Mouse (Mus musculus) embryonic facial prominence, embryonic 13.5 days (tissue): ENCODE results near the gene Tspan9. TPM values are rescaled to one million over a fixed set of nuclear protein-coding genes. Genes with fewer than 3 reads are reported as not detected.
A peak's percentile ranks its signal among the peaks of the same experiment; 100 is the strongest.

Source experiments
- ATAC-seq: fragments of 200-750 bp; cut with Nextera tagmentation; 2 replicates; pipeline ENCODE4 v1.8.0; 2017; ENCODE audit warnings: low read depth; ENCODE audit not compliant: insufficient number of reproducible peaks, insufficient read depth, low FRiP score, low TSS enrichment
- H3K27ac ChIP-seq: fragments of 300-500 bp; sonication (generic); 2 replicates; pipeline ENCODE4 v1.5.1; 2015; ENCODE audit warnings: moderate library complexity, mild to moderate bottlenecking, inconsistent platforms
- H3K27me3 ChIP-seq: fragments of 300-500 bp; sonication (generic); 2 replicates; pipeline ENCODE4 v1.6.1; 2015; ENCODE audit warnings: mild to moderate bottlenecking, inconsistent platforms
- H3K36me3 ChIP-seq: fragments of 300-500 bp; sonication (generic); 2 replicates; pipeline ENCODE4 v1.6.1; 2015; ENCODE audit warnings: mild to moderate bottlenecking, inconsistent platforms
- H3K4me1 ChIP-seq: fragments of 300-500 bp; sonication (generic); 2 replicates; pipeline ENCODE4 v1.6.1; 2015; ENCODE audit warnings: inconsistent platforms
- H3K4me2 ChIP-seq: fragments of 300-500 bp; sonication (generic); 2 replicates; pipeline ENCODE4 v1.6.1; 2015; ENCODE audit warnings: moderate library complexity, mild to moderate bottlenecking, inconsistent platforms
- H3K4me3 ChIP-seq: fragments of 300-500 bp; sonication (generic); 2 replicates; pipeline ENCODE4 v1.5.1; 2015; ENCODE audit warnings: mild to moderate bottlenecking, inconsistent platforms
- H3K9ac ChIP-seq: fragments of 300-500 bp; sonication (generic); 2 replicates; pipeline ENCODE4 v1.6.1; 2015; ENCODE audit warnings: mild to moderate bottlenecking, inconsistent platforms
- H3K9me3 ChIP-seq: fragments of 300-500 bp; sonication (generic); 2 replicates; pipeline ENCODE4 v1.6.1; 2016; ENCODE audit warnings: inconsistent platforms
- WGBS: fragments of 180-500 bp; shearing (Covaris S2); methylation state at CpG from one replicate; pipeline ENCODE4 v1.1.7; 2015; ENCODE audit warnings: mixed read lengths; 5-methylcytosine and 5-hydroxymethylcytosine counted together
- polyA plus RNA-seq: library from polyadenylated mRNA; unstranded; fragments of >200 nt; fragmentation: Nextera tagmentation; extraction: Ambion mirVana; gene quantifications from 2 replicates; pipeline ENCODE4 v1.2.1, GENCODE M21; 2015

Gene Tspan9
- polyA plus RNA-seq, 1 experiment from 2014 or later, result 116 TPM

DNA sequence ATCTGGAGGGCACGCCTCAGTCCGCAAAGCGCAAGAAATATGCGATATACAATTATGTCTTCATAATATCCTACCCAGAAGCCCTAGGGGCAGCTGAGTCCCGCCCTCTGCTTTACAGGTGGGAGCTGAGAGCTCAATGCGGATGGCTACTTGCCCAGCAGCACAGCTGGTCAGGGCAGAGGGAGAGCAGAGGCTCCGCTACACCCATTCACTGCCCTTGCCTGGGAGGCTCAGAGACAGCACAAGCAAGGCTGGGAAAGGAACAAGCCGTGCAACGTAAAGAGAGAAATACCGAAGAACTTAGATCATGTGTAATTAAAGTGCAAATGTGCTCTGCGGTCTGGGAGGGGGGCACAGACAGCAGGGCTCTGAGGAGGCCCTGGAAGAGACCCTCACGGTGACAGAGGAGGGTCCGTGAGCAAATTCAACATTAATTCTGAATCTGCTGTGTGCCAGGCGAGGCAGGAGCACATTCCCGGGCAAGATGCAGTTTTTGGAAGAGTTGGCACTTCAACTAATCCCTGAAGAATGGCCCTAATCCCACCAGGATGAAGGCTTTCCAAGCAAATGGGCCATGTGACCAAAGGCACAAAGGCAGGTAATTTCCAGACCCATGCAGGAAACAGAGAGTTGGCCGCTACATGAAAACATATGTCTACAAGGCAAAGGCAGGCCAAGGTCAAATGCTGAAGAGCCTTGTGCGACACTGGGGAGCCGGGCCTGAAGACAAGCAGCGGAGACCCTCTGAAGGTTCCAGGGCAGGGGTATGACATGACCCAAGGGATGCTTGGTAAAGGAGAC lies 73.1 kb downstream of the Tspan9 start:
- Histone ChIP-seq H3K27ac (peak overlapping the region; percentile 62), H3K4me2 (no peak overlapping the region), H3K4me3 (no peak overlapping the region), H3K36me3 (0 out of 2 replicates have a peak, but pooled peaks cover 6% of the 10 kb centered on the region), H3K9ac (no peak overlapping the region), H3K4me1 (peaks cover 52% of the 10 kb centered on the region), H3K9me3 (no peaks in the 10 kb centered on the region), H3K27me3 (no peaks in the 10 kb centered on the region)
- WGBS, result 59% methylated on average over 19 of the region's 19 CpGs
- ATAC-seq, result no peak

DNA sequence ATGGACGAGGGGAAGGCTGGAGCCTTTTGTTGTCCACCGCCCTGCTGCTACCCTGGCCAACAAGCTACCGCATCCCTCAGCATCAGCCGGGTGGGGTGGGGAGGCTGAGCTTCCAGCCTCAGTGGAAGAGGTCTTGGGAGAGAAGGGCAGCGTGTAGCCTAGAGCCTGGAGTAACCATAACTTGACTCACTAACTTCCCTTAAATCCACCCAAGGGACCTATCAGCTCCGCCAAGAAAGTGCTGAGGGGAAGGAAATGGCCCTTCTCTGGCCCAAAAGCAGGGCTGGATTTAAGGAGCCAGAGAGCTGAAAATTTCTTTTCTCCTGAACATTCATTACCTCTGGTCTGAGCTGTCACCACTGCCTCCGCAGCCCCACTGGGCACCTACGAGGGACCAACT lies 75.2 kb downstream of the Tspan9 start:
- Histone ChIP-seq H3K9ac (no peak overlapping the region), H3K27ac (no peak overlapping the region), H3K27me3 (no peaks in the 10 kb centered on the region), H3K9me3 (no peaks in the 10 kb centered on the region), H3K4me3 (no peak overlapping the region), H3K4me2 (no peak overlapping the region), H3K4me1 (peaks cover 45% of the 10 kb centered on the region), H3K36me3 (peaks cover 2% of the 10 kb centered on the region; the same call in 1 of the 2 replicates)
- 85% methylated on average over 8 of the region's 8 CpGs for WGBS
- no peak for ATAC-seq

DNA sequence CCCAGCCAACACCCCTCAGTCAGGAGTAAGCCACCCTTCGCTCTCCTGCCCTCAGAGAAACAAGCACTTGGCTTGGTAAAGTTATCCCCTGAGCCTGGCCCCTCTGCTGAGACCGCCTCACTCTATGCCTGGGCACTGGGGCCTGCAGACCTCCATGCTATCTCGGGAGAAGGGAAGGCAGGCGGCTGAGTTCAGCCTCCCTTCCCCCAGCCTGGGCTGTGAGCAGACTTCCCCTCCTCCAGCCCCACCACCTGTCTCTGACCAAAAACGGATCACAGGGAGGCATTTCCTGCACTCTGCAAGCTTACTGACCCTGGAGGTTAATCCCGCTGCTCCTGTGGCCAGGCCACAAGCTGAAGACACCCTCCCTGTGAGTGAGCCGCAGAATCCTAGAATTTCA lies 77.4 kb downstream of the Tspan9 start:
- Histone ChIP-seq H3K27me3 (no peaks in the 10 kb centered on the region), H3K4me2 (peak overlapping the region; percentile 2; the same call in 1 of the 2 replicates), H3K4me1 (peaks cover 45% of the 10 kb centered on the region), H3K9me3 (no peaks in the 10 kb centered on the region), H3K4me3 (no peak overlapping the region), H3K9ac (peak overlapping the region; percentile 36; the same call in 1 of the 2 replicates), H3K27ac (peak overlapping the region; percentile 75), H3K36me3 (peaks cover 15% of the 10 kb centered on the region; the same call in 1 of the 2 replicates)
- 24% methylated on average over 7 of the region's 7 CpGs for WGBS
- no peak for ATAC-seq

DNA sequence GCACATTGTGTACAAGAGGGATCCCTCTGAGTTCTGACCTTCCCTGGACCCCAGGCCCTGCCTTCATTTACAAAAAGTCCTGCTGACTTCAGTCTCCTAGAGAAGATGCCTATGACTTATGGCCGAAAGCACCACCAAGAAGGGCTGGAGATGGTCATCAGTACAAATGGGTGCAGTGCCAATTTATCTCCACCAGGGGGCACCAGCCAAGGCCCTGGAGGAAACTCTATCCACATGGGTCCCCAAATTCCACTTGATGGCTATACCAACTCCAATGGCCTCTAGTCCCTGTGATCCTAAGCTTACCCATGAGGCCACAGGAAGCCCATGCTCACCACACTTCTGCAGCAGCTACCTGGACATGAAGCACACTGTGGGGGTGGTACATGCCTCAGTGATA lies 79.9 kb downstream of the Tspan9 start:
- Histone ChIP-seq H3K9ac (no peak overlapping the region), H3K4me2 (no peak overlapping the region), H3K9me3 (no peaks in the 10 kb centered on the region), H3K27ac (no peak overlapping the region), H3K36me3 (peaks cover 16% of the 10 kb centered on the region; the same call in 1 of the 2 replicates), H3K27me3 (no peaks in the 10 kb centered on the region), H3K4me3 (no peak overlapping the region), H3K4me1 (peaks cover 36% of the 10 kb centered on the region)
- WGBS, result 87% methylated on average over 1 of the region's 1 CpGs
- ATAC-seq, result no peak

DNA sequence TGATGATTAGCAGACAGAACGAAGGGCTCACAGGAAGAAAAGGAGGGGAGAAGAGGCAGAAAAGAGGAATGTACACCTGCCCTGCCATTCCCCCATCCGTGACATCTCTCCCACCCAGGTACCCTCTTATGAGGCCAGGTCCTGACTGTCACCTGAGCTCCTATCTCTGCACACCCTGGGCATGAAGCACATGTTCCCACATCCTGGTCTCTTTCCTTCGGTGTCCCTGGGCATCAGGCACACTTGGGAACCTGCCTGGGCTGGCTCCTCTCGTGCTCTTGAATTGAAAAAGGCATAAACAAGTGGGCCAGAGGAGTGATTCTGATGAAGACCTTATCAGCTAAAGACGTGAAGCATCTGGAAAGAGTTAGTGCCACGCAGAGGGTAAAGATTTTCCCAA lies 80.6 kb downstream of the Tspan9 start:
- 62% methylated on average over 6 of the region's 6 CpGs for WGBS
- Histone ChIP-seq H3K27me3 (no peaks in the 10 kb centered on the region; the same call in 1 of the 2 replicates), H3K4me1 (peaks cover 40% of the 10 kb centered on the region)

DNA sequence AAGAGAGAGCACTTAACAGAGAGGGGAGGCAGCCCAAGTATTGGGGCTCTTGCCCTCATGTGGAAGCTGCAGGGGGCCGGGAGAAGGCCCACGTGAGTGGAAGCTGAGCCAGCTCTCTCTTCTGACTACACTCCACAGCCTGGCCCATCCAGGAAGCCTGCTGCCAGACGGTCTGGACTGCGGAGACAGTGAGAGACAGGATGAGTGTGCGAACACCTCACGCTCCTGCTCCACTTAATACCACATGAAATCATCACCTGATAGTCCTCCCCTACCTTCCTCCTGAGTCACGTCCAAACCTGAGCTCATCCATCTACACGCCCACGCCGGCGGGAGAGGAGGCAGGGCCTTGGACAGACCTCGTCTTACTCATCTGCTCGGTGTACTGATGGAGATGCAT lies 81.2 kb downstream of the Tspan9 start:
- no peak overlapping the region for H3K4me2 ChIP-seq
- WGBS, result 89% methylated on average over 13 of the region's 13 CpGs
- no peak for ATAC-seq
- no peak overlapping the region for H3K4me3 ChIP-seq
- H3K9ac ChIP-seq, result no peak overlapping the region
- no peak overlapping the region for H3K27ac ChIP-seq
- no peaks in the 10 kb centered on the region for H3K9me3 ChIP-seq
- H3K27me3 ChIP-seq, result no peaks in the 10 kb centered on the region; the same call in 1 of the 2 replicates
- peaks cover 17% of the 10 kb centered on the region; the same call in 1 of the 2 replicates for H3K36me3 ChIP-seq
- peaks cover 36% of the 10 kb centered on the region for H3K4me1 ChIP-seq

More for the DNA sequence above, 80.6 kb downstream of the Tspan9 start:
- Histone ChIP-seq H3K36me3 (peaks cover 16% of the 10 kb centered on the region; the same call in 1 of the 2 replicates), H3K9ac (no peak overlapping the region), H3K4me2 (no peak overlapping the region), H3K9me3 (no peaks in the 10 kb centered on the region), H3K4me3 (no peak overlapping the region), H3K27ac (no peak overlapping the region)
- no peak for ATAC-seq

DNA sequence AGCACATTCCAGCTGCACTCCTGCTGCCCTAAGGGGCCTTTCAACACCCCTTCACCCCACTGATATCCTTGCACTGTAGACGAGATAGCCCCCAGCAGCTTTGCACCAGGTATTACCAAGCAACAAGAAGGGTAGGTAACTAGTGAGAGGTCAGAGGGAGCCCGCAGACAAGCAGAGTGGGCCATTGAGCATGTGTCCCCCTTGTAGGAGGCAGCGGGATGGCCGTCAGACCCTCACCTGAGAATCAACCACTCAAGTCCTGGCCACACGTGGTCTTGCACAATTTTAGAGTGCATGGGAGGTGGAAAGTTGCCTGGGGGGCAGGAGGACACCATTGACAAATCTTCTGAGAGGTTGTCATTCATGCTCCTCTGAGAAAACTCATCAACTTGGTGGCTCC lies 82.1 kb downstream of the Tspan9 start:
- 83% methylated on average over 5 of the region's 5 CpGs for WGBS
- H3K27me3 ChIP-seq, result no peaks in the 10 kb centered on the region; the same call in 1 of the 2 replicates
- no peak overlapping the region for H3K4me2 ChIP-seq
- no peak overlapping the region for H3K4me3 ChIP-seq
- no peak overlapping the region for H3K27ac ChIP-seq
- H3K4me1 ChIP-seq, result peaks cover 27% of the 10 kb centered on the region
- no peak overlapping the region for H3K9ac ChIP-seq
- no peaks in the 10 kb centered on the region for H3K9me3 ChIP-seq
- no peak for ATAC-seq
- peaks cover 21% of the 10 kb centered on the region; the same call in 1 of the 2 replicates for H3K36me3 ChIP-seq

DNA sequence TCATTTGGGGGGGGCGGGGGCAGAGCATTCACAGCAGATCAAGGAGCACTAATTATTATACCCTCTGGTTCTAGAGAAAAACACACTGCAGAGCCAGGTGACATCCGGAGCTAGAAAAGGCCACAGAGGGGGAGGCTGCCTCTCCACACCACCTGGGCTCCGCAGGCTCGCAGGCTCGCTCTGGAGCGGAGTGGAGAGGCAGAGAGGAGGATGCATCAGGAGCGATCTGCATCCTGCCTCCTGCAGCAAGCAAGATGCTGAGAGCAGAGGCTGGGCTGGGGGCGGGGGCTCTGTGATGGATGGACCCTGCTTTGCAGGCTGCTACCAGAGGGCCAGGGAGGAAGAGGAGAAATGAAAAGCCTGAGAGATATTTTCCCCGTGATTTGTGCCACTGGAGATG lies 84.8 kb downstream of the Tspan9 start:
- H3K4me3 ChIP-seq, result no peak overlapping the region
- H3K4me1 ChIP-seq, result peaks cover 26% of the 10 kb centered on the region
- no peak overlapping the region for H3K4me2 ChIP-seq
- no peaks in the 10 kb centered on the region; the same call in 1 of the 2 replicates for H3K27me3 ChIP-seq
- no peaks in the 10 kb centered on the region for H3K9me3 ChIP-seq
- no peak for ATAC-seq
- WGBS, result 40% methylated on average over 9 of the region's 9 CpGs
- H3K27ac ChIP-seq, result no peak overlapping the region
- H3K36me3 ChIP-seq, result peaks cover 19% of the 10 kb centered on the region; the same call in 1 of the 2 replicates
- no peak overlapping the region for H3K9ac ChIP-seq

DNA sequence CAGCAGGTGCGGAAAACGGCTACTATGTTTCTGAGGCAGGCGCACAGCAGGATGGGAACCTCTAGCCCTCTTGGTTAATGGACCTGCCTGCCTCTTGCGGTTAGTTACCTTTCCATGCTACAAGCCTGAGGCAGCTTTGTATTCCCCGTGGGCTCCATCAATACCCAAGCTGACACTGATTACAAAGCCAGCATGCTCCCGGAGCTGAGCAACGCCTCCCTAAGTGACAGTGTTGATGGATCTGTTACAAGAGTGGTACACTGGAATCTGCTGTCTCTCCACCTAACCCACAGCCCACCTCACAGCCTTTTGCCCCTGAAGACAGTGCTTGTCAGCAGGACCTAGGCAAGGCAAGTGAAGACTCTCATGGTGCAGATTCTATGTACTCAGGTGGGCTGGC lies 85.2 kb downstream of the Tspan9 start:
- H3K9me3 ChIP-seq, result no peaks in the 10 kb centered on the region
- no peak overlapping the region for H3K9ac ChIP-seq
- no peak overlapping the region for H3K27ac ChIP-seq
- 55% methylated on average over 7 of the region's 7 CpGs for WGBS
- peaks cover 19% of the 10 kb centered on the region; the same call in 1 of the 2 replicates for H3K36me3 ChIP-seq
- no peak overlapping the region for H3K4me3 ChIP-seq
- H3K4me2 ChIP-seq, result no peak overlapping the region
- ATAC-seq, result no peak
- no peaks in the 10 kb centered on the region; the same call in 1 of the 2 replicates for H3K27me3 ChIP-seq
- peaks cover 30% of the 10 kb centered on the region for H3K4me1 ChIP-seq

DNA sequence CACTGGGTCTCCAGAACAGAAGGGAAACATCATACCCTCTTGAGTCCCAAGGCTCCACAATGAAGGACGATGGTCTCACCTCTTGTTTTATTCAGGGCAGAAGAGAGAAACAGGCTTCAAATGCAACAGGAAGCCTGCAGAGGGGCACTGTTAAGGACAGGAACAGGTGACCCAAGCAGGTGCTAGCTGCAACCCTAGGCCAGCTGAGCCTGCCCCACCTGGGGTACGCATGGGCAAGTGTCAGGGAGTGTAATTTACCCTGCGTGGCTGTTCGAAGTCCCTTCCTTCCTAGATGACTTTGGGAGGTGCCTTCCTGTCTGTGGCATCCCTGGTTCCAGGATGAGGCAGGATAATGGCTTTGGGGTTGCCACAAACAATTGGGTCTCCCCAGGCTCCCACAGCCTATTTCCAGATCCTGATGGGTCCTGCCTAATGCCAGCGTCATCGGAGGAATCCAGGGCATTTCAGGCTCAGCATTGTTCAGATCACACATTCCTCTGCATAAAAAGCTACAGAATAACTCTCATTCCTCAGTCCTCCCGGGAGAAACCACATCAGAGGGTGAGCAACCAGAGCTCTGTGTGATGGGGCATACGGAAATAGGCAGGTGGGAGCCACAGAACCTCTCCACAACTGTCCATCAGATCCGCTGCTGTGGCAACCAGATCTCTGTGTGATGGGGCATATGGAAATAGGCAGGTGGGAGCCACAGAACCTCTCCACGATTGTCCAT lies 90.2 kb downstream of the Tspan9 start:
- WGBS, result 37% methylated on average over 10 of the region's 10 CpGs
- H3K27ac ChIP-seq, result no peak overlapping the region
- no peak overlapping the region for H3K4me3 ChIP-seq
- H3K9ac ChIP-seq, result no peak overlapping the region
- no peaks in the 10 kb centered on the region for H3K9me3 ChIP-seq
- peak; percentile 20; the same call in 1 of the 2 replicates for ATAC-seq
- H3K4me1 ChIP-seq, result peaks cover 25% of the 10 kb centered on the region
- no peak overlapping the region for H3K4me2 ChIP-seq
- 0 out of 2 replicates have a peak, but pooled peaks cover 5% of the 10 kb centered on the region for H3K36me3 ChIP-seq
- no peaks in the 10 kb centered on the region; the same call in 1 of the 2 replicates for H3K27me3 ChIP-seq

DNA sequence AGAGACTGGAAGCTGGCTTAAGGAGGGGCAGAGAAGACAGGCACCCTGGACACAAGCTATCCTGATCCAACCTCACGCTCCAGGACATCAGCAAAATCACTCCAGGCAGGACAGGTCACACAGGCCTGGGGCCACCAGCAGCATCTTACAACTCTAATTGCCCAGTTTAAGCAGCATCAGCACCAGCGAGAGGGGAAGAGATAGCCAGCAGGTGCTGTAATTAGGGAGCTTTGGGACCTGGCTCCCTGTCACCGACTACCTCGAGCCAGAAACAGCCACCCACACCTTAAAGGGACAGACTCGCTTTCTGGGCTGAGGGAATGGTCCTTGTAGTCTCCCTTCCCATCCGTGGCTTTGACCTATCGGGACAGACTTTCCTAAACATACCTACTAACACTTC lies 95.7 kb downstream of the Tspan9 start:
- Histone ChIP-seq H3K9ac (no peak overlapping the region), H3K4me1 (peaks cover 10% of the 10 kb centered on the region), H3K4me3 (no peak overlapping the region), H3K36me3 (no peaks in the 10 kb centered on the region), H3K27ac (no peak overlapping the region), H3K4me2 (no peak overlapping the region), H3K27me3 (no peaks in the 10 kb centered on the region), H3K9me3 (no peaks in the 10 kb centered on the region)
- no peak for ATAC-seq
- WGBS, result 59% methylated on average over 7 of the region's 7 CpGs
